Comparison of ENCODE assay signal across 8 mouse cellular contexts in genomic region chr7:4026794-4027421, GRCm38 (mm10). TPM values are rescaled to one million over a fixed set of nuclear protein-coding genes. Genes with fewer than 3 reads are reported as not detected.
DNase-seq lines count a peak whose midpoint lies in the region.

No protein-coding gene starts in this region.

- peak; percentile 17 for DNase-seq in kidney, adult 9 months
- DNase-seq in kidney, adult 8-10 months: no peak
- peak; percentile 28 for DNase-seq in MEL-GATA-1-ER (ENCODE audit: extremely low read depth, low read depth)
- peak; percentile 0 for DNase-seq in embryo, embryonic 9.5 days (ENCODE audit: extremely low spot score)
- peak; percentile 10 to 14 for DNase-seq in layer of hippocampus, postnatal 14 days (ENCODE audit: low spot score in 2 of 2)
- DNase-seq in retina, postnatal 1 day: peak; percentile 13
- DNase-seq in c-Kit-positive CD71-positive TER-119-positive erythroid progenitor cells, embryonic 14.5 days (ENCODE audit: low spot score): no peak
- no peak for DNase-seq in cerebellum, postnatal 36 days

RNA-seq across cellular contexts. Expression of gene Lair1, which starts 36.1 kb away (rescaled TPM):
- total RNA-seq in layer of hippocampus, postnatal 14 days (2021): 1 to 10 TPM; 4.0 to 6.8 TPM

Comparison
In these comparisons a context has a peak if more than half of its experiments do, and no peak if none do; other contexts are left out.
1. DNase-seq: peak in kidney, adult 9 months (single experiment), MEL-GATA-1-ER (single experiment), embryo, embryonic 9.5 days (single experiment), layer of hippocampus, postnatal 14 days (2 of 2) and retina, postnatal 1 day (single experiment); none in kidney, adult 8-10 months (0 of 2), c-Kit-positive CD71-positive TER-119-positive erythroid progenitor cells, embryonic 14.5 days (single experiment) and cerebellum, postnatal 36 days (0 of 2).